Mouse (Mus musculus): ENCODE measurements around the gene Gnao1.

Gene Gnao1

GRCm38 (mm10) chr8:93843858-93844502, 34.2 kb downstream of the Gnao1 start:
- no peak for DNase-seq (ENCODE audit: low spot score in 2 of 2)

- no peak for DNase-seq (ENCODE audit: low spot score in 2 of 2)
These were observed 35.4 kb downstream of the Gnao1 start for GRCm38 (mm10) chr8:93845186-93845585.

GRCm38 (mm10) chr8:93852087-93852645, 42.4 kb downstream of the Gnao1 start:
- no peak for DNase-seq (ENCODE audit: low spot score in 2 of 2)

- no peak for DNase-seq (ENCODE audit: low spot score in 2 of 2)
These were observed 43.2 kb downstream of the Gnao1 start for GRCm38 (mm10) chr8:93852851-93853461.

GRCm38 (mm10) chr8:93854676-93855075, 44.9 kb downstream of the Gnao1 start:
- no peak for DNase-seq (ENCODE audit: low spot score in 2 of 2)

GRCm38 (mm10) chr8:93855272-93855671, 45.5 kb downstream of the Gnao1 start:
- no peak for DNase-seq (ENCODE audit: low spot score in 2 of 2)

GRCm38 (mm10) chr8:93857144-93857543, 47.4 kb downstream of the Gnao1 start:
- no peak for DNase-seq (ENCODE audit: low spot score in 2 of 2)

- DNase-seq (ENCODE audit: low spot score in 2 of 2): no peak
These were observed 48.5 kb downstream of the Gnao1 start for GRCm38 (mm10) chr8:93858286-93858685.

GRCm38 (mm10) chr8:93860020-93860419, 50.3 kb downstream of the Gnao1 start:
- no peak for DNase-seq (ENCODE audit: low spot score in 2 of 2)

- no peak for DNase-seq (ENCODE audit: low spot score in 2 of 2)
These were observed 54.3 kb downstream of the Gnao1 start for GRCm38 (mm10) chr8:93864064-93864463.

GRCm38 (mm10) chr8:93866271-93866670, 56.5 kb downstream of the Gnao1 start:
- DNase-seq (ENCODE audit: low spot score in 2 of 2): no peak

- DNase-seq (ENCODE audit: low spot score in 2 of 2): no peak
These were observed 58.9 kb downstream of the Gnao1 start for GRCm38 (mm10) chr8:93868486-93869221.

- DNase-seq (ENCODE audit: low spot score in 2 of 2): no peak
These were observed 61.5 kb downstream of the Gnao1 start for GRCm38 (mm10) chr8:93871275-93871674.

GRCm38 (mm10) chr8:93878396-93878795, 68.6 kb downstream of the Gnao1 start:
- DNase-seq (ENCODE audit: low spot score in 2 of 2): no peak

- no peak for DNase-seq (ENCODE audit: low spot score in 2 of 2)
These were observed 70.2 kb downstream of the Gnao1 start for GRCm38 (mm10) chr8:93879966-93880365.

- DNase-seq (ENCODE audit: low spot score in 2 of 2): no peak
These were observed 71.6 kb downstream of the Gnao1 start for GRCm38 (mm10) chr8:93881381-93881780.

GRCm38 (mm10) chr8:93883241-93883640, 73.5 kb downstream of the Gnao1 start:
- DNase-seq (ENCODE audit: low spot score in 2 of 2): no peak

GRCm38 (mm10) chr8:93883771-93884170, 74.0 kb downstream of the Gnao1 start:
- DNase-seq (ENCODE audit: low spot score in 2 of 2): no peak

GRCm38 (mm10) chr8:93884316-93884715, 74.5 kb downstream of the Gnao1 start:
- DNase-seq (ENCODE audit: low spot score in 2 of 2): peak; percentile 70 to 76

GRCm38 (mm10) chr8:93886181-93886580, 76.4 kb downstream of the Gnao1 start:
- DNase-seq (ENCODE audit: low spot score in 2 of 2): no peak

- no peak for DNase-seq (ENCODE audit: low spot score in 2 of 2)
These were observed 78.4 kb downstream of the Gnao1 start for GRCm38 (mm10) chr8:93888150-93888676.

GRCm38 (mm10) chr8:93888702-93889480, 79.1 kb downstream of the Gnao1 start:
- no peak for DNase-seq (ENCODE audit: low spot score in 2 of 2)
